Mouse (Mus musculus) forebrain, embryonic 10.5 days (tissue): Measurements from ENCODE around the gene Nudc. TPM values are rescaled to one million over a fixed set of nuclear protein-coding genes. Genes with fewer than 3 reads are reported as not detected.

Source experiments
- DNase-seq: peaks from one replicate; pipeline ENCODE4 v3.0.0-alpha.2; 2017; ENCODE audit warnings: low spot score; ENCODE audit errors: extremely low spot score
- H3K27ac ChIP-seq: fragments of 300-500 bp; sonication (generic); 2 replicates; pipeline ENCODE4 v1.5.1; 2016; ENCODE audit warnings: mild to moderate bottlenecking
- H3K27me3 ChIP-seq: fragments of 300-500 bp; sonication (generic); 2 replicates; pipeline ENCODE4 v1.6.1; 2016; ENCODE audit warnings: mild to moderate bottlenecking; ENCODE audit not compliant: poor library complexity, severe bottlenecking
- H3K36me3 ChIP-seq: fragments of 300-500 bp; sonication (generic); replicated peaks from 2 replicates; pipeline ENCODE4 v1.6.1; 2016; ENCODE audit warnings: mild to moderate bottlenecking, moderate library complexity
- H3K4me1 ChIP-seq: fragments of 300-500 bp; sonication (generic); 2 replicates; pipeline ENCODE4 v1.6.1; 2016
- H3K4me3 ChIP-seq: fragments of 300-500 bp; sonication (generic); 2 replicates; pipeline ENCODE4 v1.5.1; 2016; ENCODE audit warnings: mild to moderate bottlenecking, moderate library complexity
- H3K9me3 ChIP-seq: fragments of 300-500 bp; sonication (generic); 2 replicates; pipeline ENCODE4 v1.6.1; 2016; ENCODE audit warnings: mild to moderate bottlenecking, moderate library complexity
- WGBS: fragments of 180-500 bp; shearing (Covaris S2); methylation state at CpG from one replicate; pipeline ENCODE4 v1.1.7; 2016; 5-methylcytosine and 5-hydroxymethylcytosine counted together
- polyA plus RNA-seq: library from polyadenylated mRNA; unstranded; fragments of >200 nt; fragmentation: Nextera tagmentation; extraction: Ambion mirVana; gene quantifications from 2 replicates; pipeline ENCODE4 v1.2.1, GENCODE M21; 2016

Nudc gene
- polyA plus RNA-seq, 1 experiment from 2014 or later, result 475 TPM

- peaks cover 7% of the 10 kb centered on the region; the same call in 1 of the 2 replicates for H3K9me3 ChIP-seq
- no peaks in the 10 kb centered on the region for H3K36me3 ChIP-seq
- H3K4me3 ChIP-seq, result no peak overlapping the region
- no peak for DNase-seq
- H3K27ac ChIP-seq, result no peak overlapping the region
- H3K4me1 ChIP-seq, result no peaks in the 10 kb centered on the region
- H3K27me3 ChIP-seq, result 0 out of 2 replicates have a peak, but pooled peaks cover 2% of the 10 kb centered on the region
- WGBS, result 82% methylated on average over 11 of the region's 11 CpGs
Measured at GRCm38 (mm10) chr4:133563123-133563571, 17.4 kb upstream of the Nudc start.

- peaks cover 7% of the 10 kb centered on the region; the same call in 1 of the 2 replicates for H3K9me3 ChIP-seq
- H3K4me3 ChIP-seq, result no peak overlapping the region
- H3K36me3 ChIP-seq, result no peaks in the 10 kb centered on the region
- H3K27ac ChIP-seq, result no peak overlapping the region
- 76% methylated on average over 4 of the region's 4 CpGs for WGBS
- H3K27me3 ChIP-seq, result 0 out of 2 replicates have a peak, but pooled peaks cover 2% of the 10 kb centered on the region
- no peak for DNase-seq
- peaks cover 5% of the 10 kb centered on the region for H3K4me1 ChIP-seq
Measured at GRCm38 (mm10) chr4:133561622-133562021, 15.8 kb upstream of the Nudc start.

- Histone ChIP-seq H3K36me3 (no peaks in the 10 kb centered on the region), H3K27me3 (0 out of 2 replicates have a peak, but pooled peaks cover 2% of the 10 kb centered on the region), H3K4me3 (no peak overlapping the region), H3K9me3 (peaks cover 7% of the 10 kb centered on the region; the same call in 1 of the 2 replicates), H3K27ac (no peak overlapping the region), H3K4me1 (peaks cover 5% of the 10 kb centered on the region)
- 77% methylated on average over 4 of the region's 4 CpGs for WGBS
- DNase-seq, result no peak
Measured at GRCm38 (mm10) chr4:133559846-133560245, 14.1 kb upstream of the Nudc start.

- peaks cover 5% of the 10 kb centered on the region for H3K4me1 ChIP-seq
- H3K4me3 ChIP-seq, result no peak overlapping the region
- H3K27ac ChIP-seq, result no peak overlapping the region
- no peaks in the 10 kb centered on the region for H3K9me3 ChIP-seq
- DNase-seq, result no peak
- no peaks in the 10 kb centered on the region for H3K36me3 ChIP-seq
- H3K27me3 ChIP-seq, result peaks cover 18% of the 10 kb centered on the region; the same call in 1 of the 2 replicates
- WGBS, result 40% methylated on average over 10 of the region's 10 CpGs
Measured at GRCm38 (mm10) chr4:133557041-133557717, 11.4 kb upstream of the Nudc start.

GRCm38 (mm10) chr4:133553448-133554330, 7.9 kb upstream of the Nudc start:
- H3K36me3 ChIP-seq, result no peaks in the 10 kb centered on the region
- 80% methylated on average over 19 of the region's 19 CpGs for WGBS

GRCm38 (mm10) chr4:133552768-133553447, 7.1 kb upstream of the Nudc start, which contains the start of gene Nr0b2:
Nr0b2 (plus strand) TSS chr4:133553376.
- Histone ChIP-seq H3K27ac (no peak within 1 kb of the TSS), H3K9me3 (no peaks in the 10 kb centered on the region), H3K36me3 (no peaks in the 10 kb centered on the region), H3K27me3 (peaks cover 16% of the 10 kb centered on the region; the same call in 1 of the 2 replicates), H3K4me1 (peaks cover 5% of the 10 kb centered on the region), H3K4me3 (no peak within 1 kb of the TSS)
- no peak for DNase-seq
- 76% methylated on average over 10 of the region's 10 CpGs for WGBS

More at GRCm38 (mm10) chr4:133553448-133554330, 7.9 kb upstream of the Nudc start:
- no peak for DNase-seq
- H3K27ac ChIP-seq, result no peak overlapping the region
- H3K4me1 ChIP-seq, result peaks cover 5% of the 10 kb centered on the region
- peaks cover 16% of the 10 kb centered on the region; the same call in 1 of the 2 replicates for H3K27me3 ChIP-seq
- H3K9me3 ChIP-seq, result no peaks in the 10 kb centered on the region
- H3K4me3 ChIP-seq, result no peak overlapping the region

GRCm38 (mm10) chr4:133552029-133552428, 6.2 kb upstream of the Nudc start:
- peaks cover 16% of the 10 kb centered on the region; the same call in 1 of the 2 replicates for H3K27me3 ChIP-seq
- peaks cover under 1% of the 10 kb centered on the region for H3K4me1 ChIP-seq
- no peaks in the 10 kb centered on the region for H3K9me3 ChIP-seq
- WGBS, result 88% methylated on average over 1 of the region's 1 CpGs
- no peaks in the 10 kb centered on the region for H3K36me3 ChIP-seq
- H3K27ac ChIP-seq, result no peak overlapping the region
- no peak overlapping the region for H3K4me3 ChIP-seq
- DNase-seq, result no peak

- no peak overlapping the region for H3K4me3 ChIP-seq
- WGBS, result 95% methylated on average over 5 of the region's 5 CpGs
- H3K27me3 ChIP-seq, result no peaks in the 10 kb centered on the region
- H3K36me3 ChIP-seq, result peaks cover 100% of the 10 kb centered on the region
- H3K4me1 ChIP-seq, result no peaks in the 10 kb centered on the region
- DNase-seq, result no peak
- no peaks in the 10 kb centered on the region for H3K9me3 ChIP-seq
- H3K27ac ChIP-seq, result no peak overlapping the region
Measured at GRCm38 (mm10) chr4:133536652-133537051, 9.1 kb downstream of the Nudc start.

GRCm38 (mm10) chr4:133536081-133536480, 9.7 kb downstream of the Nudc start:
- 87% methylated on average over 3 of the region's 3 CpGs for WGBS
- no peak overlapping the region for H3K27ac ChIP-seq
- H3K27me3 ChIP-seq, result no peaks in the 10 kb centered on the region
- no peak for DNase-seq
- H3K4me1 ChIP-seq, result no peaks in the 10 kb centered on the region
- H3K4me3 ChIP-seq, result no peak overlapping the region
- no peaks in the 10 kb centered on the region for H3K9me3 ChIP-seq
- H3K36me3 ChIP-seq, result peaks cover 100% of the 10 kb centered on the region

- no peak for DNase-seq
- no peak overlapping the region for H3K4me3 ChIP-seq
- H3K27ac ChIP-seq, result no peak overlapping the region
- peaks cover 100% of the 10 kb centered on the region for H3K36me3 ChIP-seq
- no peaks in the 10 kb centered on the region for H3K27me3 ChIP-seq
- 93% methylated on average over 3 of the region's 3 CpGs for WGBS
- peaks cover 3% of the 10 kb centered on the region; the same call in 1 of the 2 replicates for H3K4me1 ChIP-seq
- no peaks in the 10 kb centered on the region for H3K9me3 ChIP-seq
Measured at GRCm38 (mm10) chr4:133532777-133533176, 13.0 kb downstream of the Nudc start.

- peaks cover 3% of the 10 kb centered on the region; the same call in 1 of the 2 replicates for H3K4me1 ChIP-seq
- H3K27ac ChIP-seq, result 0 out of 2 replicates have a peak overlapping the region, but pooled peaks have one; percentile 11
- WGBS, result 78% methylated on average over 16 of the region's 16 CpGs
- H3K27me3 ChIP-seq, result no peaks in the 10 kb centered on the region
- no peak overlapping the region for H3K4me3 ChIP-seq
- DNase-seq, result no peak
- peaks cover 60% of the 10 kb centered on the region for H3K36me3 ChIP-seq
- no peaks in the 10 kb centered on the region for H3K9me3 ChIP-seq
Measured at GRCm38 (mm10) chr4:133527788-133528187, 18.0 kb downstream of the Nudc start.

GRCm38 (mm10) chr4:133521502-133521901, 24.3 kb downstream of the Nudc start:
- Histone ChIP-seq H3K27ac (no peak overlapping the region), H3K27me3 (peaks cover 56% of the 10 kb centered on the region)
- WGBS, result 77% methylated on average over 2 of the region's 2 CpGs

More at GRCm38 (mm10) chr4:133521502-133521901, 24.3 kb downstream of the Nudc start:
- Histone ChIP-seq H3K4me3 (no peak overlapping the region), H3K4me1 (peaks cover 9% of the 10 kb centered on the region), H3K36me3 (no peaks in the 10 kb centered on the region; the same call in 1 of the 2 replicates), H3K9me3 (no peaks in the 10 kb centered on the region)
- no peak for DNase-seq
